Mouse (Mus musculus): Measurements from ENCODE around the gene Spata32.
"Not testable (repeated sequence)": the region's sequence is repeated elsewhere in the genome, so short reads cannot be mapped to it uniquely, and the experiment has no call there.

Spata32 gene

DNA sequence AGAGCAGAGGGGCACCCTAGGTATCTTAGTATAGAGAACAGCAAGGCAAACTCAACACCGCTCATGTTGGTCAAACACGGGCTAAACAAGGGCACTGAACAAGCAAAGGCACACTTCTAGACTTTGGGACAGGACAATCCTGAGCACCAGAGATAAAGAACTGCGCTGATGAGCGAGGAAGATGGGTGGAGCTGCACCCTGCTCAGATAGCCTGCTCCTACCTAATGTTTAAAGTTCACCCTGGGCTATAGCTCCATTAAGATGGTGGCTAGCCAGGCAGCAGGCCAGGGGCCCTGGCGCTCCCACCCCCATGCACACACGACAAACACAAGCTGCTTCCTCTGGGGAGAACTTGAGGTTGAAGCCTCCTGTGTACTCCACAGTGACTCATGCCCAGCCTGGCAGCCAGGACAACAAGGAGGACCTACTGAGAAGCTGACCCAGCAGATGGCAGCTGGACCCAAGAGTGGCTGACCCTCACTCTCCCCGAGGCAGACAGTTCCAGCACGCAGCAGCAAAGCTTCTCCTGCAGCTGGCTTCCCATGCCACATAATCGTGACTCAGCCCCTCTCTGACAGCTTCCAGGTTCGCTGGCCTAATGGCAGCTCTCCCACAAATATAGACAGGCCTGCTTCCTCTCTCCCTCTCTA is 28.0 kb upstream of the Spata32 start:
- DNase-seq = peak; percentile 44

DNA sequence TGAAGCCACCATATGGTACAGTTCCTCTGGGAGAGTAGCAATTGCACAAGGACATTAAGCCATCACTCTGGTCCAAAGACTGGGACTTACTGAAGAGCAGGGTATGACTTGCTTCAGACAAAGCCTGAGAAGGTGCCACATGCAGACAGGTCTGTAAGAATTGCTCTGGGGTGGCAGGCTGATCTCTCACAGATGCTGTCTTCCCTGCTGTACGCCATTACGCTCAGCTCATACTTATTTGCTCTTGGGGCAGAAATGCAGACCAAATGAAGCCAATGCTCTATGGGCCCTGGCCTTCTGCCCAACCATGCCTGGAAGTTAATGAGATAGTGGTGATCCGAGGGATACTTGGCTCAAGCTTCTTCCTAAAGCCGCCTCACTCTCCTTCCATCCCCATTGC is 26.6 kb upstream of the Spata32 start:
- peak; percentile 20 for DNase-seq

GRCm38 (mm10) chr11:103240740-103241139 is 22.5 kb upstream of the Spata32 start:
- DNase-seq = peak; percentile 76

- DNase-seq = no peak
These were observed 19.5 kb upstream of the Spata32 start for GRCm38 (mm10) chr11:103237757-103238156.

GRCm38 (mm10) chr11:103236903-103237302 is 18.7 kb upstream of the Spata32 start:
- DNase-seq = peak; percentile 38

- no peak for DNase-seq
These were observed 18.2 kb upstream of the Spata32 start for GRCm38 (mm10) chr11:103236431-103236830.

DNA sequence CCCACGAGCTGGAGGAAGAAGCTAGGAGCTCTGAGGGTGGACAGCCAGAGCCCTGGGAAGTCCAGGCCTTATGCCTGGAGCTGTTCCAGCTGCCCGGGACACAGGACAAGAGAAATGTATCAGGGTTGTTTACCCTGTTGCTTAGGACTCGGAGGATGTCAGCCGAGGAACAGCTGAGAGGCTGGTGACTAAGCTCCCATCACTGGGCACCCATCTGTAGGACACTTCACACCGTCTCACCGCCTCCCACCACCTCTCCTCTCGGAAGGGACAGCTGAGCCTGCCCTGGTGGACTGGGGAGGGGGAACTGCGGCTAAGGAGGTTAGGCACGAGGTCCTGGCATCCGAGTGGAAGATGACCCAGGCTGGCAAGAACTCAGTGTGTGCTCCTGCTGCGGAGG is 17.5 kb upstream of the Spata32 start:
- DNase-seq = peak; percentile 56

GRCm38 (mm10) chr11:103234447-103234846 is 16.2 kb upstream of the Spata32 start:
- no peak for DNase-seq

DNA sequence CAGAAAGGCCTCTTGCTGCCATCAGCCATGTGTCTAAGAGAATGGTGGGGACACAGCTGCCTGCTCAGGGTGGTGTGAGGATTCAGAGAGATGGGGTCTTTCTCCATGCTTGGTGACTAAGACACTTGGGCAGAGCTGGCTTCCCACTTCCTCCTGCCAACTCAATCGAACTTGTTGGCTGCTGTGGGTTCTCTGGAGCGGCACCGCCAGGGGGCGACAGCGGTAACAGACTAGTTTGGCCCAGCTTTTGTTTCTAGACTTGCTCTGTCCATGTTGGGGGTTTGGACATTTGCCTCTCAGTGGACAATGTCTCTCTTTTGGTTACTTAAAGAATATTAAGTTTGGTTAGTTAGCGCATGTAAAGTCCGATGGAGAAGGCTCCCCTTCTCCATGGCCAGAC is 14.7 kb upstream of the Spata32 start:
- peak; percentile 93 for DNase-seq

DNA sequence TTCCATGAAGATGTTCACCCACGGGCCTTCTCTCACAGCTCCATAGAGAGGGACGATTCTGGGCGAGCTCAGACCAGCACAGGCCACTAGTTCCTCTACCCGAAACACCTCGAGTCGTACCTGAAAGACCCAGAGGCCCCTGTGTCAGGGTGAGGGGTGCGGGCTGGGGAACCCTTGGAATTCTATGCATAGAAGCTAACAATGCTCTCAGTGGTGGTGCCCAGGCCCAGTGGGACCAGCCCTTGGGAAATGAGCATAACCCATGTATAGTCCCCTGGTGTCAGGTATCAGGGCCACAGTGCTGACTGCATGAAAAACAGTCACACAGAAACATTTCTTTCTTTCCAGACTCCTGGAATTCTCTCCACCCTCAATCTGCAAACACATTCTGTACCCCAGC is 13.1 kb upstream of the Spata32 start:
- DNase-seq = no peak

DNA sequence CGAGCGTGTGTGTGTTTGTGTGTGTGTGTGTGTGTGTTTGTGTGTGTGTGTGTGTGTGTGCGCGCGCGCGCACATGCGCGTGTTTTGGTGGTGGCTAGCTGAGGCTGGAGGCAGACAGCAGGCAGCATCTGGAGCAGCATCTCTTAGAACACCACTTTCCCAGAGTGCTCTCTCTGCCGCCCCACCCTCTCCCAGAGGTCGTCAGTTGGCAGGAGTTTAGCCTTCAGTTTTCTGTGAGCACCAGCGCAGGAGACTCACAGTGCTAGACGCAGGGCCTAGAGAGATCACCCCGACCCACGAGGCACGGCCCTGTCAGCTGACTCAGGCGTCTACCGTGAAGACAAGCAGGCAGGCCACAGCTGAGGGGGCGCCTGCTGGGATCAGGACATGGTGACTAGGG is 12.4 kb upstream of the Spata32 start:
- no peak for DNase-seq

DNA sequence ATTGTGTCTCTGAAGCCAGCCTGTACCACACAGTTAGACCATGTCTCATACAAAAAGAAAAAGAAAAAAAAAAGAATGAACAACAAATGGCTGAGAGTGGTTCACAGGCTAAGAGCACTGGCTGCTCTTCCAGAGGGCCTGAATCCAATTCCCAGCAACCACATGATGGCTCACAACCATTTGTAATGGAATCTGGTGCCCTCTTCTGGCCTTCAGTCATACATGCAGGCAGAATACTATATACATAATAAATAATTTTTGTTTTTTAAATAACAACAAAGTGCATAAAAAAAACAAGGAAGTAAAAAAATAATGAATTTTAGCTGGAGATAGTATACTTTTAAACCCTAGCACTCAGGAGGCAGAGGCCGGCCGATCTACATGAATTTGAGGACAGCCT is 11.4 kb upstream of the Spata32 start:
- no peak for DNase-seq

GRCm38 (mm10) chr11:103223951-103224456 is 5.8 kb upstream of the Spata32 start:
- no peak for DNase-seq

GRCm38 (mm10) chr11:103223444-103223843 is 5.2 kb upstream of the Spata32 start:
- DNase-seq = no peak

GRCm38 (mm10) chr11:103222718-103223117 is 4.5 kb upstream of the Spata32 start:
- DNase-seq = not testable (repeated sequence)

- no peak for DNase-seq
These were observed 3.2 kb upstream of the Spata32 start for GRCm38 (mm10) chr11:103221437-103221836.

DNA sequence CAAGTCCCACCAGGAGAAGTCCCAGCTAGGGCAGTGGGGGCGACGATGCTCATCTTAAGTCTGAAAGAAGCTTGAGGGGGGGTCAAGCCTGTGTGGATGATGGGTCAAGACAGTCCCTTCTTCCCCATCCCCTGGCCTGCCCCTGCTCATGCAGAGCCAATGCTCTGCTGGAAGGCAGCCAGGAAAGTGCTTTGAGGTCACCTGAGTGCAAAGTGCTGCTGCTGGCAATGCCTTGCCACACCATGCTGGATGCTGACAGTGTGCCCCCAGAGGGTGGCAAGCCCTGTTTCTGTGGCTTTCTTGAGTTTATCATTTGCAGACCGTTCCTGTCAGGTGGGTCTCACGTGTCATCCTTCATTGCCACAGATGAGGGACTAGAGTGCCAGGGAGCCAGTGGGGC is 1.8 kb upstream of the Spata32 start:
- peak; percentile 75 for DNase-seq

GRCm38 (mm10) chr11:103219259-103219658 is 1.0 kb upstream of the Spata32 start:
- DNase-seq = no peak

DNA sequence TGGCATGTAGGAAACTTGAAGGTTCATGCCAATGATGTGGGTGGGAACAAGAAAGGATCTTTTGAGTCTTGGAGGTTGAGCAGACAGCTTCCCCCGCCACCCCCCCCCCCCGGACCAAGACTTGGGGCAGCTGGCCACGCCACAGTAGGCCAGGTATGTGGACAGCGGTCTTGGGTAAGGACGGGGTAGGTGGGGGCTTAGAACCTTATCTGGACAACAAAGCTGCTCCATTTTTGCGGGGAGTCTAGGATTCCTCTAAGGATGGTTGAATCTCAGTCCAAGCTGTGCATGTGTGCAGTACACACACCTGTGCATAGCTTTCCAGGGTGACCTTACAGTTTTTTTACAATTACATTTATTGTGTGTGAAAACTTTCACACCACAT is 277 bp upstream of the Spata32 start:
- DNase-seq = no peak

DNA sequence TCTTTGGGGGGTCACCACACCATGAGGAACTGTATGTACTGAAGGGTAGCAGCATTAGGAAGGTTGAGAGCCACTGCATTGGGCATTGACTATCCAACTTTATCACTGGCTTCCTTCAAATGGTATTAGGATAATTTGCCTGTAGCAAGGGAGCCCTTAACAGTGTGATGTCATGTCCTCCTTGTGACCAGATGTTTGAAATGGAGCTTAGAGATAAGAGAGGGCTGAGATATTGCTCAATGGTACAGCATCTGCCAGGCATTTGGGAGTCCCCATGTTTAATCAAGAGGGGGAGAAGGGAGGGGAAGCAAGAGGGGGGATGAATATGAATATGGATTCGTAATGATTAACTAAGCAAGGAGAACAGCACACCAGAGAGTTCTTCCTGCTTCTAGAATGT is 2.9 kb downstream of the Spata32 start:
- no peak for DNase-seq

DNA sequence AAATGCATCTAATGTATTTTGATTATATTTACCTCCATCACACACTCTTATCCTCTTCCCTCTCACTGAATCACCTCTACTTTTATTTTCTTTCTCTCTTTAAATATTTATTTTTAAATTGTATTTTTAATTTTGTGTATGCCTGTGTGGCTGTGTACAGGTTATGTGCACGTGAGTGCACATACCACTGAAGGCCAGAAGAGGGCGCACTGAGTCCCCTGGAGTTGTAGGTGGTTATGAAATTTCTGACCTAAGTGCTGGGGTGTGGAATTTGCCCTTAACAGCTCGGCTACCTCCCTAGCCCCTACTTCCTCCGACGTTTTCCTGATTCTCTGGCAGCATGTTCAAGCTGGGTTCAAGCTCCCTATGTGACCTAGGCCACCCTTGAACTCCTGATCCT is 4.5 kb downstream of the Spata32 start:
- DNase-seq = no peak

GRCm38 (mm10) chr11:103210291-103210690 is 7.9 kb downstream of the Spata32 start:
- DNase-seq = no peak

- DNase-seq = no peak
These were observed 9.8 kb downstream of the Spata32 start, which contains the start of gene 1700023F06Rik for GRCm38 (mm10) chr11:103208458-103208857. Gene 1700023F06Rik (minus strand): TSS chr11:103208558.

DNA sequence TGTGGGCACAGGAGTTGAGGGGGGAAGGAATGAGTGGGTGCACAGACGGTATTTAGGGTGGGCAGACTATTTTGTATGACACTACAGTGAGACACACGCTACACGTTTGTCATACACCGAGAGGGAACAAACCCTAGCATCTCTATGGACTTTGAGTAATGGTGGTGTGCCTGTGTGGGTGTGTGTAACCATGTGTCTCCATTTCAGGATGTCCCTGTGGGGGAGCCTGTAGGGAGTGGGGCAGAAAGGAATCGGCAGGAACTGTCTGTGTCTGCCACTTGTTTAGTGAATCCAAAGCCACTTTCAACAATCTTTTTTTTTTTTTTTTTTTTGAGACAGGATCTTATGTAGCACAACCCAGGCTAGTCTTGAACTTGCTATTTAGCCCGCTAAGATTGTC is 12.0 kb downstream of the Spata32 start:
- DNase-seq = no peak

- DNase-seq = no peak
These were observed 15.9 kb downstream of the Spata32 start for GRCm38 (mm10) chr11:103202376-103202775.

All from kidney, postnatal 10 days (tissue).